Mouse (Mus musculus): ENCODE measurements at regions not wholly inside any gene's neighbourhood (a gene's known extent, or its start where the extent isn't known, plus 50 kb on each side); places are given as distances from the start of the nearest gene placed in this dataset.

GRCm38 (mm10) chr1:81850462-81851144 is 382.3 kb upstream of the Gm9747 start:
- TF ChIP-seq CTCF (IDR thresholded peaks at IDR 0.05): no peak
- no peak overlapping the region for H3K4me3 ChIP-seq (ENCODE audit: low read depth, low read length)
- ATAC-seq (ENCODE audit: low FRiP score): no peak
- no peaks in the 10 kb centered on the region for H3K36me3 ChIP-seq (ENCODE audit: insufficient read depth, low read length)
- H3K4me1 ChIP-seq (ENCODE audit: insufficient read depth, low read length): no peaks in the 10 kb centered on the region
- H3K4me2 ChIP-seq (ENCODE audit: low read depth, low read length, poor library complexity, severe bottlenecking): no peak overlapping the region
- H3K27ac ChIP-seq (ENCODE audit: low read depth, low read length): no peak overlapping the region
- H3K9ac ChIP-seq (replicated peaks; ENCODE audit: low read length, poor library complexity, severe bottlenecking): no peak overlapping the region
- H3K9me3 ChIP-seq (ENCODE audit: low read length): no peaks in the 10 kb centered on the region
- 74% methylated on average over 6 of the region's 6 CpGs for WGBS
- DNase-seq (ENCODE audit: low spot score): peak; percentile 51
- no peaks in the 10 kb centered on the region for H3K27me3 ChIP-seq (ENCODE audit: insufficient read depth, low read length)

DNA sequence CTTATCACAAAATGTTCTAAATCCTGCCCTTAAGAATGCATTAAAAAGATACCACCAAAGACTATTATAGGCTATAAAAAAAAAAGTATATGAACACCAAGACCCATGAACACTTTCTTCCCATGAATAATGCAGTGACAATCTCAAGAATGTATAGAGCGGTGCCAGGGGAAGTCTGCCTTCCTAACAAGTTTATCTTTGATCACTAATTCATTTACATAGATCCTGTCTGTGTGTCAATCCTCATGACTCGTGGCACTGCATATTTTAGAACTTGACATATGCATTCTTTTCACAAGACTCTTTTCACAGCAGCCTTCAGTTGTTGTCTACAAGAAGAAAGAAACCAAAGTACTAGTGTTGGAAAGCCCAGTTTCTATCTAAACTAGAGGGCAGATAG is 373.4 kb upstream of the Gm9747 start:
- Histone ChIP-seq H3K4me1 (ENCODE audit: insufficient read depth, low read length) (no peaks in the 10 kb centered on the region), H3K27me3 (ENCODE audit: insufficient read depth, low read length) (no peaks in the 10 kb centered on the region), H3K9ac (replicated peaks; ENCODE audit: low read length, poor library complexity, severe bottlenecking) (no peak overlapping the region), H3K4me2 (ENCODE audit: low read depth, low read length, poor library complexity, severe bottlenecking) (no peak overlapping the region), H3K4me3 (ENCODE audit: low read depth, low read length) (no peak overlapping the region), H3K27ac (ENCODE audit: low read depth, low read length) (no peak overlapping the region), H3K36me3 (ENCODE audit: insufficient read depth, low read length) (no peaks in the 10 kb centered on the region), H3K9me3 (ENCODE audit: low read length) (no peaks in the 10 kb centered on the region)
- TF ChIP-seq CTCF (IDR thresholded peaks at IDR 0.05): no peak
- 43% methylated on average over 2 of the region's 2 CpGs for WGBS
- DNase-seq (ENCODE audit: low spot score): no peak
- no peak for ATAC-seq (ENCODE audit: low FRiP score)

DNA sequence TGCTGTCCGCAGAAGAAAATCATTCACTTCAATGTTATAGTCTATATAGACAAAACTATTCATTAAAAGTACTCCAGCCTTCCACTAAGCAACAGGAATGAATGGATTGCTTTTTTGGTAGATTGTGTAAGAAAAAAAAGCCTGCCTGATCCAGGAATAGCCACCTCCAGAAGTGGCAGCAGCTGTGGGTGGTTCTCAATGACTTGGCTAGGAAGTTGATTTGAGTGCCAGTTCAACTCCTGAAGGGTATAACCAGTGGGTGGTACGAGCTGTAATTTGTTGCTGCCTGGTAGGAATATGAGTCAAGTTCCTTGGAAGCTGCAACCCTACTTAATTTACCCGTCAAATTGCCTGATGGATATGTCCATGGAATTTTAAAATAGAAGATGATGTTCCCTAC is 368.3 kb upstream of the Gm9747 start:
- H3K4me1 ChIP-seq (ENCODE audit: insufficient read depth, low read length): no peaks in the 10 kb centered on the region
- no peaks in the 10 kb centered on the region for H3K27me3 ChIP-seq (ENCODE audit: insufficient read depth, low read length)
- no peak overlapping the region for H3K4me3 ChIP-seq (ENCODE audit: low read depth, low read length)
- H3K36me3 ChIP-seq (ENCODE audit: insufficient read depth, low read length): no peaks in the 10 kb centered on the region
- TF ChIP-seq CTCF (IDR thresholded peaks at IDR 0.05): no peak
- 80% methylated on average over 3 of the region's 3 CpGs for WGBS
- H3K27ac ChIP-seq (ENCODE audit: low read depth, low read length): no peak overlapping the region
- no peak overlapping the region for H3K4me2 ChIP-seq (ENCODE audit: low read depth, low read length, poor library complexity, severe bottlenecking)
- no peaks in the 10 kb centered on the region for H3K9me3 ChIP-seq (ENCODE audit: low read length)
- no peak overlapping the region for H3K9ac ChIP-seq (replicated peaks; ENCODE audit: low read length, poor library complexity, severe bottlenecking)
- DNase-seq (ENCODE audit: low spot score) (no peak), ATAC-seq (ENCODE audit: low FRiP score) (no peak)

- H3K27ac ChIP-seq (ENCODE audit: low read depth, low read length): no peak overlapping the region
These were observed 345.9 kb upstream of the Gm9747 start for GRCm38 (mm10) chr1:81886940-81887531.

GRCm38 (mm10) chr1:81897241-81897640 is 335.7 kb upstream of the Gm9747 start:
- no peaks in the 10 kb centered on the region for H3K9me3 ChIP-seq (ENCODE audit: low read length)
- no peak overlapping the region for H3K4me2 ChIP-seq (ENCODE audit: low read depth, low read length, poor library complexity, severe bottlenecking)
- H3K4me1 ChIP-seq (ENCODE audit: insufficient read depth, low read length): no peaks in the 10 kb centered on the region
- H3K27me3 ChIP-seq (ENCODE audit: insufficient read depth, low read length): no peaks in the 10 kb centered on the region
- no peak overlapping the region for H3K9ac ChIP-seq (replicated peaks; ENCODE audit: low read length, poor library complexity, severe bottlenecking)
- no peak for TF ChIP-seq CTCF (IDR thresholded peaks at IDR 0.05)
- WGBS: 86% methylated on average over 3 of the region's 3 CpGs
- no peak overlapping the region for H3K27ac ChIP-seq (ENCODE audit: low read depth, low read length)
- no peak for DNase-seq (ENCODE audit: low spot score)
- no peaks in the 10 kb centered on the region for H3K36me3 ChIP-seq (ENCODE audit: insufficient read depth, low read length)
- H3K4me3 ChIP-seq (ENCODE audit: low read depth, low read length): no peak overlapping the region
- ATAC-seq (ENCODE audit: low FRiP score): no peak

More at GRCm38 (mm10) chr1:81886940-81887531, 345.9 kb upstream of the Gm9747 start:
- Histone ChIP-seq H3K27me3 (ENCODE audit: insufficient read depth, low read length) (no peaks in the 10 kb centered on the region), H3K4me2 (ENCODE audit: low read depth, low read length, poor library complexity, severe bottlenecking) (no peak overlapping the region), H3K4me3 (ENCODE audit: low read depth, low read length) (no peak overlapping the region), H3K9ac (replicated peaks; ENCODE audit: low read length, poor library complexity, severe bottlenecking) (no peak overlapping the region), H3K36me3 (ENCODE audit: insufficient read depth, low read length) (no peaks in the 10 kb centered on the region), H3K4me1 (ENCODE audit: insufficient read depth, low read length) (no peaks in the 10 kb centered on the region), H3K9me3 (ENCODE audit: low read length) (no peaks in the 10 kb centered on the region)
- ATAC-seq (ENCODE audit: low FRiP score) (no peak), DNase-seq (ENCODE audit: low spot score) (no peak)
- WGBS: 75% methylated on average over 1 of the region's 1 CpGs
- no peak for TF ChIP-seq CTCF (IDR thresholded peaks at IDR 0.05)

DNA sequence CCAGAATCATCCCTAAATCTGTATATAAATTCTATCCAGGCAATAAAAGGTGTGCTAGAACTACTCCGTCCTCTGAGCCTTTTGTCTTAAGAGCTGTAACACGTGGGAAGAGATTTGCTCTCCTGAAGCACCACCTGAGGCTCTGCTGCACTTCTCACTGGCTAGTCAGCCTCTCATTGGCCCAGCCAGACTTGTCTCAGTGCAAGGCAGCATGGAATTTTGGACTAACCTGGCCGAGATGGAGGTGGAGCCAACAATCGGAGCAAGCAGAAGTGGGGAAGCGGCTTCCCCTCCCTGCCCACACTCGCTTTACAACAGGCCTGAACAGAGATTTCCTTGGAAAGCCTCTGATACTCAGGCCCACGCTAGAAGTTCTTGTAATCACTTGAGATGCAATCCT is 332.1 kb upstream of the Gm9747 start:
- no peak for TF ChIP-seq CTCF (IDR thresholded peaks at IDR 0.05)
- H3K27me3 ChIP-seq (ENCODE audit: insufficient read depth, low read length): no peaks in the 10 kb centered on the region
- no peaks in the 10 kb centered on the region for H3K4me1 ChIP-seq (ENCODE audit: insufficient read depth, low read length)
- no peak overlapping the region for H3K27ac ChIP-seq (ENCODE audit: low read depth, low read length)
- H3K36me3 ChIP-seq (ENCODE audit: insufficient read depth, low read length): no peaks in the 10 kb centered on the region
- DNase-seq (ENCODE audit: low spot score) (no peak), ATAC-seq (ENCODE audit: low FRiP score) (no peak)
- H3K4me2 ChIP-seq (ENCODE audit: low read depth, low read length, poor library complexity, severe bottlenecking): no peak overlapping the region
- no peaks in the 10 kb centered on the region for H3K9me3 ChIP-seq (ENCODE audit: low read length)
- no peak overlapping the region for H3K4me3 ChIP-seq (ENCODE audit: low read depth, low read length)
- H3K9ac ChIP-seq (replicated peaks; ENCODE audit: low read length, poor library complexity, severe bottlenecking): no peak overlapping the region
- WGBS: 79% methylated on average over 7 of the region's 7 CpGs

Measured in midbrain, postnatal 0 days (tissue).